Mouse (Mus musculus): ENCODE data around the gene Galnt2. TPM values are rescaled to one million over a fixed set of nuclear protein-coding genes. Genes with fewer than 3 reads are reported as not detected.

Gene Galnt2
- total RNA-seq, 2 experiments from 2014 or later = 40.3 to 42.5 TPM

- DNase-seq (ENCODE audit: low spot score) = peak; percentile 44
Observed at GRCm38 (mm10) chr8:124290911-124291691, 59.9 kb downstream of the Galnt2 start.

GRCm38 (mm10) chr8:124291693-124292092, 60.5 kb downstream of the Galnt2 start:
- DNase-seq (ENCODE audit: low spot score) = no peak

DNA sequence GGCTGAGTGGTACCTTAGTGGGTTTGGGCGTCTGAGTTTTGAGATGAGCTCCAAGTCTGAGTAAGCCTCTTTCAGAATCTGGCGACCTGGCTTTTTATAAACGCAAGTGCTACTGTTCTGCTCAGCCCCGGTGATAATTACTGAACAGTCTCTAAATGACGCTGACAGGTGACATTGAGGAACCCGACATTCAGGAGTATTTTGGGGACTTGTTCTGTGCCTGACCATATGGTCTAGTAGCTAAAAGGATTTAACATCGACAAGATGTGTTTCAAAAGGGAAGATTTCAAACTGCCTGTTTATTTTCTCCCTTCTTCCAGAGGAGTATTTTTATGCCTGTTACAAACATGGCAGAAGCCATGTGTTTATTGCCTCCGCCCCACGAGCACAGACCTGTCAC, 61.8 kb downstream of the Galnt2 start:
- DNase-seq (ENCODE audit: low spot score) = no peak

GRCm38 (mm10) chr8:124294425-124294824, 63.2 kb downstream of the Galnt2 start:
- no peak for DNase-seq (ENCODE audit: low spot score)

DNA sequence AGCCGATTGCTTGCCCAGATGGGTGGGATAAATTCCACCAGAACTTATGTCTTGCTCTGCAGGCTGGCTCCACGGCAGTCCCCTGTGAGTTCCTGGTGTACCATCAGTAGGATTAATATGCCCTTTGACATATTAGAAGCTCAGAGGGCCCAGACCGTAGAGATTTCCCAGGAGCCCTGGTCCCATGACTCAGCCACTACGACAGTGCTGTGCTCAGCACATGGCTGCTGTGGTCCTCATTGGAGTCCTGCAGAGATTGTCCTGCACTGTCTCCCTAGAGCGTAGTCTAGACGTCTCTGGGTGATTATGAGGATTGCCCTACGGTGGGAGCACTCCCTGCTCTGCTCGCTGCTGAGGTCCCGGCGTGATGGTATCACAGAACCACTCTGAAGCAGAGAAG, 63.7 kb downstream of the Galnt2 start:
- DNase-seq (ENCODE audit: low spot score) = no peak

- no peak for DNase-seq (ENCODE audit: low spot score)
Observed at GRCm38 (mm10) chr8:124295357-124295756, 64.2 kb downstream of the Galnt2 start.

DNA sequence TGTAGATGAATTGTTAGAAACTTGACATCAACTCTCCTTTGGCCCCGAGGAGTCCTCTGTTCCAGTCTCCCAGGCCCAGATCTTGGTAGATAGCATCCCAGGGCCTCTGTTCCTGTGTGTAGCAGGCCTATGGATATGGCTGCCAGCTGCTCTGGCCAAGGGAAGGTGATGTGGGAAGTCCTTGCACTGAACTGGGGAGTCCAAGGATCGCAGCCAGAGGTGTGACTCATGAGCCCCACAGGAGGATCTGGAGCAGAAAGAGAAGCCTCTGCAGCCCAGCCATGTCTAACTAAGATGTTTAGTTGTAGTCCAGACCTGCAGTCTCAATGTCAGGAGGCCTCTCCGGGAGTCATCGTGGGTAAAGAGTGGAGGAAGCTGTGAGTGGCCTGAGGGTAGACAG, 70.3 kb downstream of the Galnt2 start:
- peak; percentile 49 for DNase-seq (ENCODE audit: low spot score)

- no peak for DNase-seq (ENCODE audit: low spot score)
Observed at GRCm38 (mm10) chr8:124301935-124302555, 70.9 kb downstream of the Galnt2 start.

DNA sequence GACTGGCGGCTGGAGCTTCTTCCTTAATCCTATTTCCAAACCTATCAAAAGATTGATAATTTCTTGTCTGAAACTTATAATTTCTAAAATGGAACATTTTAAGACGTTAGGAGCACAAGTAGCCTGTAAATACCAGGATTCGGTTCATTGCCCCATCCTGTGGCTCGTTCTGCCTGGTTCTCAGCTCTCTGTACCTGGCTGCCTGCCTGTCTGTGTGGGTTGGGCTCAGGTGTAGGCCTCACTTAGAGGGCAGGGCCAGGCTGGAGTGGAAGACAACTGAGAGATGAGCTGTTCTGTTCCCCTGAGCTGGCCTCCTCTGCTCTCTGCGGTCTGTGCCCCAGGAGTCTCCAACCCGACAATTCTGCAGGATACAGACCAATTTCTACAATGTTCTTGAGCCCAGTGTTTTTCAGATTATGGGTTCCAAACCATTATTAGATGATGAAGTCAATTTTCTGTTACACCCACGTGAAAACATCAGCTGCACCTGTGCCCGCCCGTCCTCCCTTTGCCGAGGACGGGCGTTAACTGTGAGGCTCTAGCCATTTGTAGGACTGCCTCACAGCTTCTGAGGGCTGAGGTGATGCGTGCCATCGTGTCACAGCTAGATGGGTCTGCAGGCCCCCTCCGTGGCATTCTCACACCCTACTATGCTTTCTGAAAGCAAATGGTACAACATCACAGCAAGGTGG, 72.2 kb downstream of the Galnt2 start:
- no peak for DNase-seq (ENCODE audit: low spot score)

GRCm38 (mm10) chr8:124304141-124304540, 73.0 kb downstream of the Galnt2 start:
- no peak for DNase-seq (ENCODE audit: low spot score)

GRCm38 (mm10) chr8:124306574-124306973, 75.4 kb downstream of the Galnt2 start:
- no peak for DNase-seq (ENCODE audit: low spot score)

GRCm38 (mm10) chr8:124307700-124308099, 76.5 kb downstream of the Galnt2 start:
- peak; percentile 78 for DNase-seq (ENCODE audit: low spot score)

DNA sequence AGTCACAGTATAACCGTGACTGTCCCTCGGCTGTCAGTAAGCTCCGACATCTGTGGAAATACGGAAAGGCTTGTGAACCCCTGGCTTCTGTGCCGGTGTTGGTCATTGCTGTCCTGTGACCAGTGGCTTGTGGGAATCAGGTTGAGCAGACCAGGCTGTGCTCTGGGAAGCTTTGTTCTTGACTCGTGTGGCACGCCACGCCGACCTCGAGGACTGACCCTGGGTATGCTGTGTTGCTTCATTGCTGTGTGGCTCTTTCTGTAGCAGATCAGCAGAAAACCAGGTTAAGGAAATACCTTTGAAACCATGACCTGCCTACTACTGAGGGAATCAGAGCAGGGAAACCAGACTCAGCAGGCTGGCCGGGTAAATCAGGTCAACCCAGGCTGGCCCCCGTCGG, 79.3 kb downstream of the Galnt2 start:
- DNase-seq (ENCODE audit: low spot score) = no peak

DNA sequence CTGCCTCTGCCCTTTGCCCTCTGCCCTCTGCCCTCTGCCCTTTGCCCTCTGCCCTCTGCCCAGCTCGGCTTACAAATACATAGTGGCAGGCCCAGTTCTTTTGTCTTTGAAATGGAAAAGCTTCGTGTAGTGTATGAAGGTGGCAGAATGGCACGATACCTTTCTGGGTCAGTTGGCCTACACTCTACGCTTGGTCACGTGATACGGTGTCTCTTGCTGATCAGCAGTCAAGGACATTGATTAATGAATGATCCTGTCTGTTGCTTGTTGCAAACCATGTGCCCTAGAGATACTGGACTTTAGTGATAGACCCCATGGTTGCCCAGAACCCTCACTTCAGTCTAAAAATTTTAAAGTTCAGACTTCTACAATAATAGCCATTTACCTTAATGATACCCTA, 79.9 kb downstream of the Galnt2 start:
- no peak for DNase-seq (ENCODE audit: low spot score)

GRCm38 (mm10) chr8:124311723-124312122, 80.5 kb downstream of the Galnt2 start:
- no peak for DNase-seq (ENCODE audit: low spot score)

GRCm38 (mm10) chr8:124312228-124312627, 81.0 kb downstream of the Galnt2 start:
- DNase-seq (ENCODE audit: low spot score) = no peak

DNA sequence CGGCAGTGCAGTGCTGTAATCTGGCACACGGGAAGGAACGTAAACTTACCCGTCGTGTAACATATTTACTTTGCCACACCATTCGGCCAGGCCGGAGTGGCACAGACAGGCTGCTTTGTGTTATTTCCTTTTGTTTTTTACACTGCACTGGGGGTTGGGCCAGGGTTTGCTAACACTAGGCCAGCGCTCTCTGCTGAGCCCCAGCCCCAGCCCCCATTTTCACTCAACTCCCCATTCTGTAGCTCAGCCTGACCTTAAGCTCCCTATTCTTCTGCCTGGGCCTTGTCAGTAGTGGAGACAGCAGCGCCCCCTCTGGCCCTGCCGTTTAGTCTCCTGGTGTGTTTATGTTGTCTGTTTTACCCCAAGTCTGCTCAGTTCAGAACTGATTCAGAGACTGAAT, 83.6 kb downstream of the Galnt2 start:
- DNase-seq (ENCODE audit: low spot score) = no peak

GRCm38 (mm10) chr8:124316466-124317136, 85.4 kb downstream of the Galnt2 start:
- peak; percentile 86 for DNase-seq (ENCODE audit: low spot score)

DNA sequence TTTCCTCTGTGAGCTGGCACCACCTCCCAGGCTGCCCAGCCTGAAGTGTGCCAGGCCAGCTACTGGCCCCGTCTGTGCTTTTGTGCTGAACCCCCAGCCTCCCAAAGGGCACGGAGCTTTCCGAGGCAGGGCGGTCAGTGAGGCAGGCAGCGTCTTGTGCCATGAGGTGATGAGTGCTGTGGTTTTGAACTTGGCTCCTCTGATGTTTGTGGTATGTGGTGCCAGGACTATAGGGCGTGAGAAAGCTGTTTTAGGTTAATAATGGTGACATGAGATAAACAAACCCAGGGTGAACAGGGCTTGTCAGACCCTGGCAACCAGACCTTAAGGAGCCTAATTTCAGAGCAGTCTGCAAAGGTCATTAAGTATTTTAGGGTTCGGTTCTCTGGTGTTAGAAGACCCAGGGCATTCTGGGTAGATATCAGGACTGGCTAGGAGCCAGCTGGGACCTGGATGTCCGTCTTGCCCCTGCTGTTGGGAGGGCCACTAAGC, 86.0 kb downstream of the Galnt2 start:
- no peak for DNase-seq (ENCODE audit: low spot score)

DNA sequence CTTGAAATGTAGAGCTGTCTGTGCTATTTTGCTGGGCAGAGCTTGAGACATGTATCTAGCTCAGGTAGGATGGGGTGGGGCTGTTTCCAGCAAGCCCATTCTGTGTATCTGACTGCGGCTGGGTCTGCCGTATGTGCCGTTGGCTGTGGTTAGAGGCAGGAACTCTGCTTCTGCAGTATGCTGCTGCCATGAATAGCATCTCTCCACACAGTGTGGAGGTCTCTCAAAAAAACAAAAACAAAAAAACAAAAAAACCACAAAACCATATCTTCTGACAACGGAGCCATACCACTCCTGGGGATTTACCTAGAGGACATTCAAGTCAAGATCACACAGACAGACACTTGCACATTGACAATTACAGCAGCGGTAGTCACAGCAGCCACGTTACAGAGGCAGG, 86.6 kb downstream of the Galnt2 start:
- DNase-seq (ENCODE audit: low spot score) = no peak

GRCm38 (mm10) chr8:124318612-124319315, 87.6 kb downstream of the Galnt2 start:
- peak; percentile 69 for DNase-seq (ENCODE audit: low spot score)

All from gastrocnemius, adult 18-20 months (tissue).